Mouse (Mus musculus) testis, adult 10 weeks (tissue): Measurements from ENCODE around the gene Crip2. TPM values are rescaled to one million over a fixed set of nuclear protein-coding genes. Genes with fewer than 3 reads are reported as not detected.

Experiments used
- polyA plus RNA-seq: library from polyadenylated mRNA; stranded (reverse); fragments of 350-450 nt; fragmentation: Illumina TruSeq; extraction: RNeasy Lipid Tissue Mini Kit (QIAGEN cat#74804); gene quantifications from one replicate; pipeline ENCODE4 v1.2.3, GENCODE M21; 2014; ENCODE audit warnings: low read depth, low replicate concordance

Crip2 gene
- 0.57 TPM for polyA plus RNA-seq

DNA sequence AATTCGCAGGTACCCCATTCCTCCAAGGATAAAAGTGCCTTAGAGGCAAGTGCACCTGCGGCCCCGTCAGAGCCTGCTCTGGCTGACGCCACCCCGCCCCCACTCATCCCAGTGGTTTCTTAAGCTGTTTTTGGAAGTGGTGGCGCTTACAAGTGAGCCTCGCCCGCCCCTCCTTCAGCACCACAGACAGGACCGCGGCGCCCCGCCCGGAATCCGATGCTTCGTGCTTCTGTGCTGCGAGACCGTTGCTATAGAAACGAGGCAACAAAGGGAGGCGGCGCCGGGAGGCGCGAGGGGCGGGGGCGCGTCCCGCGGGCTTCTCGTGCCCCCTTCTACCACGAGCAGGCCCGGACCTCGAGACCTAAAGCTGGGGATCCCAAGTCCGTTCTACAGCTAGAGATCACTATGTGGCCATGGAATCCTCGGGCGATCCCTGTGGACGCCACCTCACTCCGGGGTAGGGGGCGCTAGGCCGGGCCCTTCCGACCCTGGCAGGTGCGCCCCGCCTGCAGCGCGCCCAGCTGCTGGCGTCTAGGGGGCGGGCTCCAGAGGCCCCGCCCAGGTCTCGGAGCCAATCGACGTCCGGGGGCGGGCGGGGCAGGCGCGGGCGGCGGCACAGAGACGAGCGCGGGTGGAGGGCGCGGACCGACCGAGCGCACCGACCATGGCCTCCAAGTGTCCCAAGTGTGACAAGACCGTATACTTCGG lies at the start of gene Crip2:
TSS of gene Crip2 (plus strand) at position 329 of the 708 bp plus-strand sequence.

DNA sequence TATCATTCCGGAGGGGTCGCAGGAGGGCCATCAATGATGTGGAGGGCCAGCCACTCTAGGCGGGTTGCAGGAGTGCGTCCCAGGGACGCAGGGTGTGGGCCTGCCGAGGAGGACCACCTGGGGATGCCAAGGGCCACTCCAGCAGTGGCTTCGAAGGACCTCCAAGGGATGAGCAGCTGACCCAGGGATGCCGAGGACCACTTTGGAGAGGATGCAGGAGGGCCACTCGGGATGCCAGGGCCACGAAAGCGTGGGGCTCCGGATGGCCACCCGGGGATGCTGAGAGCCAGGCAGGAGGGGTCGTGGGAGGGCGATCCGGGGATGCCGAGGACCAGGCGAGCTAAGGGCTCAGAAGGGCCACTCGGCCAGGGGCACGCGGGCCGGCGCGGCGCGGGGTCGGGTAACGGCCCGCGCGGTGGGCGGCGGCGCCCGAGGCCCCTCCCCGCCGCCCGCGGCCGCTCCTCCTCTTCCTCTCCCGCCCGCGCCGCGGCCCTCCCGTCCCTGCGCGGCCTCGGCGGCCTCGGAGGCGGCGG lies 42.2 kb upstream of the Crip2 start, which contains the start of gene Mta1:
TSS of gene Mta1 (plus strand) at position 530 of the 533 bp plus-strand sequence.

DNA sequence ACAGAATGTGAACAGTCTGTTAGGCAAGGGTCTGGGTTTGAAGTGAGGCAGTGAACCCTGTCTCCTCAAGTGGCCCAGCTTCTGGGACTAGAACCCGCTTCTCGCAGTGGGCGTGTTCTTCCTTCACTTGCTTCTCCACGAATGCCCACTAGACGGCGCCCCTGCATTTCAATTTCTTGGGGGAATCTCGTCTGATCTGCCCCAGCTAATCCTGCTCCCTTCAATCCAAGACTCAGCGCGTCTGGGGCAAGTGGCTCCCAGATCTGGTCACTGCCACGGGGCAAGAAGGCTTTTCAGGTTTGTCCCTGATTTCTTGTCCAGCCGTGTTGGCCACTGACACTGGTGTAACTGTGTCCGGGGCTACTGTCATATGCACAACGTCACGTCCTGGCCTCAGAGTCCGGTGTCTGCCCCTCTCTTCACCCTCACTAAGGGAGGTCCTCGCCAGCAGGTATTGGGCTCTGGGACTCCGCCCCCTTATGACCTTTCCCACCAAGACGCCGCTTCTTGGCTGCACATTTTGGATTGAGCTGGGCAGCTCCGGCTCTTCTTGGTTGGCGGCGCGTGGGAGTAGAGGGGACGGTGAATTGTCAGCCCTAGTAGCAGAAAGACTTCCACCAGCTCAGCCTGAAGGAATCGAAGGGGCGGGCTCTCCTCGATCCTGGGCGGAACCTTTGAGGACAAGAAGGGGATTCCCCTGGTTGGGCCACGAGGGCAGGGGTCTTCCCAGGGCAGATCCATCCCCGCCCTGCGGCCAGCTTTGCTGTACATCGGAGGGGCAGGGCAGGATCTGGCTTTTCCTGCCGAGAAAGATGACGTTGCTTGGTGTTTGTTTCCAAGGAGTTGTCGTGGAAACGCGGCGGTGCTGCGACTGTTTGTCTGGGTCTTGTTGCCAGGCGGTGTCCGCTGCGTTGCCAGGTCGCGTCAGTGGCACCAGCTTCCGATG lies 6.3 kb downstream of the Crip2 start, which contains the start of gene Crip1:
TSS of gene Crip1 (plus strand) at position 205 of the 946 bp plus-strand sequence.

DNA sequence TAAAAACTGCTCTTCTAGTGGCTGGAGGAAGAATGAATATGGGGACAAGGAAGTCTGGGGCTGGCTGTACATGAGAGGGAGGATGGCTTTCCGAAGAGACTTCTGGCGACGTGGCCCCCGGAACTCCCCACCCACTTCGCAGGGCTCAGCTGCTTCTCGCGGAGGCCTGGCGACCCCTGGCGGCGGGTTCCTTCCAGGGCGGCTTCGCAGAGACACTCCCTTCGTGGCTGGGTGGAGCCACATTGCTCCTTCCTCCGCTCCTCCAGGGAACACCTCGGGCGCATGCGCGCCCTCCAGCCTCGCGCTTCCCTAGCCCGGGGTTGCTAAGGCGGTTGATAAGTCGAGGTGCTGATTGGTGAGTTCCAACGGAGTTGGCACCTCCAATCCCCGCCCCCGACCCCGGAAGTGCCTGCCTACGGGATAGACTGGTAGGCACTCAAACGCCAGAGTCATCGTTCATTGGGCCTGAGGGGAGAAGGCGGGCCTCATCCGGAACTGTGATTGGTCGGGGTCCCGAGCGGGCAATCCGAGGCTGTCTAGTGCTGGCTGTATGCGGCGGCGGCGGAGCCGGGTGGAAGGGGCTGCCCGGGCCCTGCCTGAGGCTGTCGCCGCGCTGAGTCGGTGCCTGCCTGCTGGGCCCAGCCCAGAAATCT lies 16.0 kb downstream of the Crip2 start, which contains the start of gene Tedc1:
TSS of gene Tedc1 (plus strand) at position 535 of the 653 bp plus-strand sequence.

DNA sequence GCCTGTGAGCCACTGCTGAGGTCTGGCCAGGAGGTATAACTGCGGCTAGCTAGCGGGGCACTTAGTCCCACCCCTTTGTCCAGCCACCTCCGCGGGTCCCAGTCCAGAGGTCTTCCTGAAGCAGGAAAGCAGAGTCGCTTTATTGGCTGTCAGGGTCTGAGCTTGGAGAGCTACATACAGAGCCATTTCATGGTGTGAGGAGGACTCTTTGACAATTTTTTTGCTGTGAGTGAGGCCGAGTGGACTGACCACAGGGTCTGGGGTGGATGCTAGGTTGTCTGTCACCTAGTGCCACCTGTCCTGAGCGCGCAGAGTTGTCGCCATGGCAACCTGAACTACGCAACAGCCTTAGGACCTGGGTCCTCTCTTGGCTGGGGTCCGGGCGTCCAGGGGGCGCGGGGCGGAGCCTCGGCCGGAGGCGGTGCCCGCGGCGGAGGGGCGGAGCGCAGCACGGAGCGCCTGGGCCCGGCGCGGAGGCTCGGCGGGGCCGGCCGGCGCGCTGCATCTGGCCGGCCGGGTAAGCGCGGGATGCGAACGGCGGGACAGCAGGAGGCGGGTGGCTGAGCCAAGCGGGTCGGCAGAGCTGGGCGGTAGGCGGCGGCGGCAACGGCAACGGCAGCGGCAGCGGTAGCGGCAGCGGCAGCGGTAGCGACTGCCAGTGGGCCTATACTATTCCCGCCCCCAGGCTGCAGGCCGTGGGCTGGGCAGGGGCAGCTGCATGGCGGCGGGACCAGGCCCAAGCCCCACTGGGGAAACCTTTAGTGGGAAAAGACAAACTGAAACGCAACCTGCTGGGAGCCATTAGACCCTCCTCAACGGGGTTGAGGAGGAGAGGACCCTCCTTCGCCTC lies 45.6 kb downstream of the Crip2 start, which contains the start of gene Tmem121:
TSS of gene Tmem121 (plus strand) at position 489 of the 850 bp plus-strand sequence.

Other genes with a start within 250 kb of the Crip2 start
- 0.10 TPM for gene Jag2, start 210.5 kb upstream of the Crip2 start, polyA plus RNA-seq
- gene Nudt14, start 198.1 kb upstream of the Crip2 start, polyA plus RNA-seq: not detected
- gene Btbd6, start 163.8 kb upstream of the Crip2 start, polyA plus RNA-seq: 0.48 TPM
- gene Brf1, start 139.5 kb upstream of the Crip2 start, polyA plus RNA-seq: 31.4 TPM
- gene Pacs2, start 125.7 kb upstream of the Crip2 start, polyA plus RNA-seq: 12.8 TPM
- gene Tex22, start 65.7 kb upstream of the Crip2 start, polyA plus RNA-seq: 8.6 TPM
- 17.4 TPM for gene Mta1, start 42.0 kb upstream of the Crip2 start, polyA plus RNA-seq
- gene Crip1, start 6.1 kb downstream of the Crip2 start, polyA plus RNA-seq: not detected
- gene Tedc1, start 16.2 kb downstream of the Crip2 start, polyA plus RNA-seq: 1.5 TPM
- gene Tmem121, start 45.7 kb downstream of the Crip2 start, polyA plus RNA-seq: not detected